9 mouse cellular contexts compared by ENCODE assay signal in the genomic region with DNA sequence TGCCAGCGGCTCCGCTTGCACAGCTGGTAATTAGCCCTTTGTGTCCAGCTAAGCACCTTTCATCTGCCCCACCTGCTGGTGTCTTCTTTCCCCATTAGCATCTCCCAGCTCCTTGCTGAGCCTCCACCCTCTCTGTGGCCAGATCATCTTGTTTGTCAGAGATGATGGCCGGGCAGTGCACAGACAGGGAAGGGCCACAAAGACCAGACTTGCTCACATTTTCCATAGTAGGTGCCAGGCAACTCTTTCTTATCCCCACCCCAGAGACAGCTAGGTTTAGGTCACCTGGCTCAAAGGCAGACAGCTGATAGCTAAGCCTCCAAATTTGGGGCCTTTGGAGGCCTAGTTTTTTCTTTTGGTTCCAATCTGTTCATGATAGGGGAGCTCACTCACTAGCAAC. TPM values are rescaled to one million over a fixed set of nuclear protein-coding genes. Genes with fewer than 3 reads are reported as not detected.
DNase-seq lines count a peak whose midpoint lies in the region; ATAC-seq and TF ChIP-seq lines count a peak whose summit lies in the region.
"Had no signal": no experiment of that assay in that cellular context is flagged by ENCODE, and none has a peak within 500 bp of the region (broad histone marks: within the 10 kb centered on the region; RNA-seq: fewer than 3 reads in every experiment).

No protein-coding gene starts in this region.

- no peaks in the 10 kb centered on the region for H3K9me3 ChIP-seq in intestine, postnatal 0 days (ENCODE audit: control insufficient read depth)

- intact Hi-C loops in heart, adult 2 months (cut with DNase I), result no loop called here
- intact Hi-C loops in heart, postnatal 14 days (cut with DNase I), result loop anchor here (5.0 kb wide), 1 partner anchor 38 kb away; no protein-coding TSS in a partner anchor

- 45% methylated on average over 3 of the region's 3 CpGs for WGBS in heart, adult 2 months
- WGBS in intestine, postnatal 0 days, result 53% methylated on average over 3 of the region's 3 CpGs

- no peak for ATAC-seq in intestine, postnatal 0 days

- no peak overlapping the region for H3K4me3 ChIP-seq in heart, adult 2 months
- no peak overlapping the region for H3K4me3 ChIP-seq in embryonic fibroblast, embryonic 13.5 days (ENCODE audit: insufficient read depth, low read length)
- no peak overlapping the region for H3K4me3 ChIP-seq in intestine, postnatal 0 days (ENCODE audit: low read depth, low read length)

- no peak for TF ChIP-seq POLR2A in heart, adult 2 months (IDR thresholded peaks at IDR 0.05; ENCODE audit: insufficient read depth, low read depth, low read length)
- TF ChIP-seq POLR2A in embryonic fibroblast, embryonic 13.5 days (IDR thresholded peaks at IDR 0.05; ENCODE audit: low read depth, low read length), result no peak

- H3K79me2 ChIP-seq in heart, adult 2 months (replicated peaks; ENCODE audit: control insufficient read depth, insufficient read depth, low read length), result peaks cover 3% of the 10 kb centered on the region; the same call in 1 of the 2 replicates

- H3K27me3 ChIP-seq in heart, adult 2 months (ENCODE audit: control insufficient read depth, insufficient read depth, low read length), result no peaks in the 10 kb centered on the region
- H3K27me3 ChIP-seq in intestine, postnatal 0 days (replicated peaks; ENCODE audit: control insufficient read depth, insufficient read depth, low read length), result no peaks in the 10 kb centered on the region

- H3K27ac ChIP-seq in heart, adult 2 months, result peak overlapping the region; percentile 54
- peak overlapping the region; percentile 27; the same call in 1 of the 2 replicates for H3K27ac ChIP-seq in embryonic fibroblast, embryonic 13.5 days (ENCODE audit: insufficient read depth, low read length)
- peak overlapping the region; percentile 60; the same call in 1 of the 2 replicates for H3K27ac ChIP-seq in intestine, postnatal 0 days (ENCODE audit: low read depth, low read length)

- H3K36me3 ChIP-seq in heart, adult 2 months (ENCODE audit: control insufficient read depth, insufficient read depth, low read length), result peaks cover 59% of the 10 kb centered on the region
- peaks cover 18% of the 10 kb centered on the region for H3K36me3 ChIP-seq in intestine, postnatal 0 days (ENCODE audit: control insufficient read depth, insufficient read depth)

- H3K4me2 ChIP-seq in intestine, postnatal 0 days (replicated peaks; ENCODE audit: low read depth), result no peak overlapping the region
- H3K4me2 ChIP-seq: liver, embryonic 11.5 days had no signal

- no peak for TF ChIP-seq CTCF in heart, adult 2 months (IDR thresholded peaks at IDR 0.05)
- TF ChIP-seq CTCF in embryonic fibroblast, embryonic 13.5 days (IDR thresholded peaks at IDR 0.05; ENCODE audit: borderline replicate concordance, insufficient read depth, low read length), result no peak
- no peak for TF ChIP-seq CTCF in intestine, postnatal 0 days (IDR thresholded peaks at IDR 0.05; ENCODE audit: low read depth)

- DNase-seq in heart, adult 2 months, result peak in 1 of 2 experiments; percentile 45
- no peak for DNase-seq in heart, postnatal 14 days
- peak; percentile 10 for DNase-seq in lung, postnatal 10 days
- DNase-seq in lung, postnatal 14 days, result no peak
- no peak for DNase-seq in left cerebral cortex, adult 8-10 months (ENCODE audit: low spot score in 2 of 2)
- DNase-seq in cerebellum, postnatal 36 days, result no peak

- H3K9ac ChIP-seq in heart, adult 2 months (ENCODE audit: low read depth, low read length), result no peak overlapping the region
- H3K9ac ChIP-seq in intestine, postnatal 0 days (ENCODE audit: low read depth, low read length), result no peak overlapping the region

- H3K4me1 ChIP-seq in heart, adult 2 months (ENCODE audit: control insufficient read depth, insufficient read depth, low read length), result peaks cover 24% of the 10 kb centered on the region
- no peaks in the 10 kb centered on the region for H3K4me1 ChIP-seq in embryonic fibroblast, embryonic 13.5 days (ENCODE audit: control insufficient read depth, insufficient read depth, low read length)
- H3K4me1 ChIP-seq in intestine, postnatal 0 days (replicated peaks; ENCODE audit: control insufficient read depth, insufficient read depth, low read length), result peaks cover 41% of the 10 kb centered on the region

- TF ChIP-seq EP300 in heart, adult 2 months (IDR thresholded peaks at IDR 0.05; ENCODE audit: insufficient read depth, low read depth, low read length), result 0 out of 2 replicates have a peak, but pooled peaks have one; percentile 18

RNA-seq across cellular contexts. Expression of gene Lbh, which starts 16.5 kb away (rescaled TPM):
- total RNA-seq in heart, adult 2 months (2021), result 100 to 1,000 TPM; 354 to 451 TPM
- polyA plus RNA-seq in heart, adult 2 months (2012; rRNA removed), result 522 and 708 TPM in 2 replicates
- 100 to 1,000 TPM; 318 to 323 TPM for total RNA-seq in heart, postnatal 14 days (2021)
- polyA plus RNA-seq in embryonic fibroblast, embryonic 13.5 days (2011; ENCODE audit: insufficient read length, low read depth, missing spikeins), result 241 and 297 TPM in 2 replicates
- 11.1 and 11.3 TPM in 2 replicates for polyA plus RNA-seq in intestine, postnatal 0 days (2015; fragmentation: Nextera tagmentation; extraction: Ambion mirVana)
- total RNA-seq in left cerebral cortex, adult 8-10 months (2022), result 10 to 100 TPM; 38.8 to 43.8 (median 41.5) TPM

Comparison
In these comparisons a context has a peak if more than half of its experiments do, and no peak if none do; other contexts are left out.
1. RNA of gene Lbh, which starts 16.5 kb away (total RNA-seq): 354 to 451 TPM in heart, adult 2 months and 318 to 323 TPM in heart, postnatal 14 days; 38.8 to 43.8 TPM in left cerebral cortex, adult 8-10 months; every median in the first group is over 4 times any median in the second.
2. Peak in every context shown above with its lines, with median percentiles within 50 percentile points of each other: H3K27ac ChIP-seq.